Mouse (Mus musculus): ENCODE data around the gene Slc25a45. TPM values are rescaled to one million over a fixed set of nuclear protein-coding genes. Genes with fewer than 3 reads are reported as not detected.
"Not testable (repeated sequence)": the region's sequence is repeated elsewhere in the genome, so short reads cannot be mapped to it uniquely, and the experiment has no call there.

The Slc25a45 gene
- total RNA-seq, 2 experiments from 2014 or later = 28.7 to 30.2 TPM

- ATAC-seq (replicated peaks; ENCODE audit: poor library complexity) = no peak
These were observed 26.1 kb upstream of the Slc25a45 start for GRCm38 (mm10) chr19:5851481-5851971.

GRCm38 (mm10) chr19:5852035-5852722 is 25.4 kb upstream of the Slc25a45 start:
- ATAC-seq (replicated peaks; ENCODE audit: poor library complexity) = no peak

- no peak for ATAC-seq (replicated peaks; ENCODE audit: poor library complexity)
These were observed 21.0 kb upstream of the Slc25a45 start for GRCm38 (mm10) chr19:5856604-5857003.

DNA sequence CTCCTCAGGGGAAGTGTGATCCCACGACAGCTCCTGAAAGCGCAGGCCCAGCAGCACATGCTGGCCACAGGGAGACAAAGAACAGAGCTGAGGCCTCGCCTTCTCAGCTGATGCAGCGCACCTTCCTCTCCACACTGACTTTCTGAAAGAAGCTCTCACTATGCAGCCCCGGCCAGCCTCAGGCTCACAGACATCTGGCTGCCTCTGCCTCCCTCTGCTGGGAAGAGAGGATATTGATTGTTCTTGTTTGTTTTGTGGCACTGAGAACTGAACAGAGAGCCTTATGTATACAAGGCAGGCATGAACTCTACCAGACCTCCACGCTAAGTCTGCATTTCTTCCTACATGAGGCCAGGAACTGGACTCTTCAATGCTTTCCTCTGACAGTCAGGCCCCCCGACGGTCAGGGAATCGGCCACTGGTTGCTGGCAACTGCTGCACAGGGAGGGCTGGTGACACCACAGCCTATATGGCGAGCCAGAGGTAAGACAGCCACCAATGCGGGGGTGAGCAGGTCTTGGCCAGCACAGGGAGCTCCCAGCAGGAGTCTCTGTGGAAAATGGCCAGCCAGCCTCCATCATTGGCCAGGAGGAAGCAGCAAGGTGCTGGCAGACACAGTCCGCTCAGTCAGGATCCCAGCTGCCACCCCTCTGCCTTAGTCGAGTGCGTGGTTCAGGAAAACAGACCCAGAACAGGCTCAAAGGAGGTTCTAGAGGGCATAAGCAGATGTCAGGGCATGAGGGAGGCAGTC is 15.1 kb upstream of the Slc25a45 start:
- 0 out of 2 replicates have a peak, but pooled peaks have one; percentile 31 for ATAC-seq (replicated peaks; ENCODE audit: poor library complexity)

DNA sequence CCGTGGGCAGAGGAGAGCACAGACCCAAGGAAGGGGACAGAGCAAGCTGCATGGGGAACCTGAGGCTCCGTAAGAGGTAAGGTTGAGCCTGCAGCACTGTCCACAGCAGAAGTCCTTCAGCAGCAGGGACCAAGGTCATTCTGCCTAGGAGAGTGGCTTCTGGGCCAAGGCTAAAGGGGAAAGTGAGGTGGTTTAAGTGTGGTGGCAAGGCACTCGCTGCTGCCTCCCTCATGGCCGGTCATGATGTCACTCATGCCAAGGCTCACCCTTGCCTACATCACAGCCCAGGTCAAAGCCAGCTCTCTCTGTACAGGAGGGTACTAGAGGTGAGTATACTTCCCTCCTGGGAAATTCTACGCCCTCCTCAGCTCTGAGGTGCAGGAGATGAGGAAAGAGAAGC is 13.8 kb upstream of the Slc25a45 start:
- ATAC-seq (replicated peaks; ENCODE audit: poor library complexity) = no peak

GRCm38 (mm10) chr19:5864710-5865398 is 12.8 kb upstream of the Slc25a45 start:
- ATAC-seq (replicated peaks; ENCODE audit: poor library complexity) = no peak

DNA sequence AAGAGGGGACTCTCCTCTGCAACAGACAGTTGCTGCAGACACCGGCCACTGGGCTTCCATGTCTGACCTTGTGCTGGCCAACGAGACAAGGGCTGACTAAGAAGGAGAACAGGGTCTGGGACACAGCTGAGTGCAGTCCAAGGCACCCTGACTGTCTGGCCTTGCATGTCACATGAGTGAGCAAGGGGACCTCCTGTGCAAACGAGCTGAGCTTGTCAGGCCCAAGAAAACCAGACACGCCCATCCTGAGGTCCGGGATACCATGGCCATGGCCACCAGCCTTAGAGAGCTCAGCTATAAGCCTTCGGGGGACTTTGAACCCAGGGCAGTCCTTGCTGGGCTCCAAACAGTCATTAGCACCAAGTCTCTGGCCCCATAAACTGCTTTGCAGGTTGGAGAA is 9.5 kb upstream of the Slc25a45 start:
- no peak for ATAC-seq (replicated peaks; ENCODE audit: poor library complexity)

- no peak for ATAC-seq (replicated peaks; ENCODE audit: poor library complexity)
These were observed 6.3 kb upstream of the Slc25a45 start for GRCm38 (mm10) chr19:5871273-5871672.

- no peak for ATAC-seq (replicated peaks; ENCODE audit: poor library complexity)
These were observed 5.9 kb upstream of the Slc25a45 start for GRCm38 (mm10) chr19:5871683-5872082.

- no peak for ATAC-seq (replicated peaks; ENCODE audit: poor library complexity)
These were observed 5.1 kb upstream of the Slc25a45 start for GRCm38 (mm10) chr19:5872528-5872927.

- ATAC-seq (replicated peaks; ENCODE audit: poor library complexity) = no peak
These were observed 4.6 kb upstream of the Slc25a45 start for GRCm38 (mm10) chr19:5872931-5873556.

- no peak for ATAC-seq (replicated peaks; ENCODE audit: poor library complexity)
These were observed 3.1 kb upstream of the Slc25a45 start for GRCm38 (mm10) chr19:5874391-5874968.

- peak; percentile 81 for ATAC-seq (replicated peaks; ENCODE audit: poor library complexity)
These were observed 2.6 kb upstream of the Slc25a45 start, which contains the start of gene Frmd8 for GRCm38 (mm10) chr19:5874969-5875480. TSS of gene Frmd8 (minus strand) at chr19:5875274.

- ATAC-seq (replicated peaks; ENCODE audit: poor library complexity) = 0 out of 2 replicates have a peak, but pooled peaks have one; percentile 2
These were observed 734 bp downstream of the Slc25a45 start for GRCm38 (mm10) chr19:5878362-5878722.

- no peak for ATAC-seq (replicated peaks; ENCODE audit: poor library complexity)
These were observed 1.3 kb downstream of the Slc25a45 start for GRCm38 (mm10) chr19:5878916-5879315.

DNA sequence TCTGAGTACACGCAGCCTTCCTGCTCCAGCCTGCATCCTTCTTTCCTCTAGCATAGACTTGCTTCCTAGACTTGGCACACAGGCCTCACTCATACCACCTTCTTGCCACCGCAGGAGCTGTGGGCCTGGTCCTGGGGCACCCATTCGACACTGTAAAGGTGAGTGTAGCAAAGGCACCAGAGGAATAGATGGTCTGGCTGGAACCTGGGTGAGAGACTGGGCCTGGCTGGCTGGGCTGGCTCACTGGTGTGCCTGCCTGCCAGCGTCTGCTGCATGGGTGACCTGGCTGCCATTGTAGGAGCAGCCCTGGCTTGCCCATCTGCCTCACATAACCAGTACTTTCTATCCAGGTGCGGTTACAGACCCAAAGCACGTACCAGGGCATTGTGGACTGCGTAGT is 2.1 kb downstream of the Slc25a45 start:
- ATAC-seq (replicated peaks; ENCODE audit: poor library complexity) = no peak

DNA sequence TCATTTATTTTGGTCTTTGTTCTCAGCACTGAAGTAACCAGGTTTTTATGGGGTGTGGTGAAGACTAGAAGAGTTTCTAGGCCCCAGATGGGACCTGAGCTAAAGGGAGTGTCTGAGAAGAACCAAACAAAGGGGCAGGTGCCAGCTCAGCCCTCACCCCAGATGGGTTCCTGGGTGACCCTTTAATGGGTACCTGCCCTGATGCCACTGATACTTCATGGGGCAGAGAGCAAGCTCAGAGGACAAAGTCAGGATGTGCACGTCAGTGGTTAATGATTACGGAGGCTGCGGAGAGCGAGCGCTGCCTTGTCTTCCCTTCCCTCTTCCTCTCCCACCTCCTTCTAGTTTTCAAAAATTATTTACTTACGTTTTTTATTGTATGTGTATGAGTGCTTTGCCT is 3.5 kb downstream of the Slc25a45 start:
- ATAC-seq (replicated peaks; ENCODE audit: poor library complexity) = no peak

GRCm38 (mm10) chr19:5882079-5882478 is 4.5 kb downstream of the Slc25a45 start:
- ATAC-seq (replicated peaks; ENCODE audit: poor library complexity) = not testable (repeated sequence)

DNA sequence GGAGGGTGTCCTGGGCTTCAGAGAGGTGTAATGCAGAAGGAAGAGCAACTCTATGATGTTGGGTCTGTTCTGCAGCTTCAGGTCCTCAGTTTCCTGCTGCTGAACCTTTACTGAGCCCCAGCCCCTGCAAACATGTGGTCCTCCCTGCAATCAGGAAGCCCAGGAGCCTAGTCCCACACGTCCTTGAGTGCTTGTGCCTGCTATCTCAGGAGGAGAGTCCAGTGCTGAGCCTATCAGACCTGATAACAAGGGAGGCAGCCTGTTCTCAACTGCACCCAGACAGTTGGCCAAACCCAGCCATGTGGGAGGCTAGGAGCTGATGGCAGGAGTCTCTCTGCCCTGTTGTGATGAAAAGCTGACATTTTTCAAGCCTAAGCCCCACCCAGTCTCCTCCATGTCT is 6.3 kb downstream of the Slc25a45 start:
- ATAC-seq (replicated peaks; ENCODE audit: poor library complexity) = peak; percentile 84

- ATAC-seq (replicated peaks; ENCODE audit: poor library complexity) = peak; percentile 38; the same call in 1 of the 2 replicates
These were observed 8.2 kb downstream of the Slc25a45 start for GRCm38 (mm10) chr19:5885838-5886237.
